Mouse (Mus musculus) testis, postnatal 10 days (tissue): ENCODE data around the gene Fbxo11.
"Not testable (repeated sequence)": the region's sequence is repeated elsewhere in the genome, so short reads cannot be mapped to it uniquely, and the experiment has no call there.

Experiments
- DNase-seq: peaks from one replicate; pipeline ENCODE4 v3.0.0; 2021; ENCODE audit warnings: low spot score

Gene Fbxo11

DNA sequence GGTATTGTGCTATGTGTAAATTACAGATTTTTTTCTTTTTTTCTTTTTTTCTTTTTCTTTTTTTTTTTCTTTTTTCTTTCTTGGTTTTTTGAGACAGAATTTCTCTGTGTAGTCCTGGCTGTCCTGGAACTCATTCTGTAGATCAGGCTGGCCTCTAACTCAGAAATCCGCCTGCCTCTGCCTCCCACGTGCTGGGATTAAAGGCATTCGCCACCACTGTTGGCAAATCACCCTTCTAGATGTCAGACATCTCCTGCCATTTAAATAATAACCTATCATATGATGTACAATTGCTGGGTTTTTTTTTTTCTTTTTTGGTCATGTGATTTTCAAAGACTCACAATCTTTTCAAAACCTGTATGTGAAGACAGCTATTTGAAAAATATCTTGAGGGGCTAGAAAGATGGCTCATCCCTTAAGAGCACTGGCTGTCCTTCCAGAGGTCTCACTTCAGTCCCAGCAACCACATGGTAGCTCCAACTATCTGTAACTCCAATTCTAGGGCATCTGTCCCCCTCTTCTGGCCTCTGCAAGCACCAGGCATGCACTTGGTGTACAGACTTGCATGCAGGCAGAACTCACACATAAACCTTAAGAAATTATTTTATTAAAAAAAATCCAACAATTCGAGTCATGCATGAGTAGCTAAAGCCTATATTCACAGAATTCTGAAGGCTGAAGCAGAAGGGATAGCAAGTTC, 2.3 kb upstream of the Fbxo11 start:
- DNase-seq, result no peak

DNA sequence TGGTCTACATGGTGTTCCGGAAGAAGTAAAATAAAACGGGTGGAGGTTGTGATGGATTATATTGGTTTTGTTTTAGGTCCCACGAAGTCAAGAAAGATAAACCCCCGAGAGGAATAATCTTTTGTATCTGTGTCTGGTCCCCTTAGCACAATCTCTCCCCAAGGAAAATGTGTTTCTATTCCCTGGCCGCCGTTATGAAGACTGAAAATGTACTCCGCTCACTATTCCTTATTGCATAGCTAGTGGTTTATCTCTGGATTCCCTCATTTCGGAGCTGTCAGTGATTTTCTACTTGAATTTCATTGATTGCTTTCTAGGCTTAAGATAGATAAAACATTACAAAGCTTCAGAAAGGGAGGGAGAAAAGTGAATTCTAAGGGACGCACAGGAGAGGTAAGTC, 1.7 kb upstream of the Fbxo11 start:
- DNase-seq, result no peak

GRCm38 (mm10) chr17:88065801-88066646, 933 bp upstream of the Fbxo11 start:
- peak; percentile 87 for DNase-seq

DNA sequence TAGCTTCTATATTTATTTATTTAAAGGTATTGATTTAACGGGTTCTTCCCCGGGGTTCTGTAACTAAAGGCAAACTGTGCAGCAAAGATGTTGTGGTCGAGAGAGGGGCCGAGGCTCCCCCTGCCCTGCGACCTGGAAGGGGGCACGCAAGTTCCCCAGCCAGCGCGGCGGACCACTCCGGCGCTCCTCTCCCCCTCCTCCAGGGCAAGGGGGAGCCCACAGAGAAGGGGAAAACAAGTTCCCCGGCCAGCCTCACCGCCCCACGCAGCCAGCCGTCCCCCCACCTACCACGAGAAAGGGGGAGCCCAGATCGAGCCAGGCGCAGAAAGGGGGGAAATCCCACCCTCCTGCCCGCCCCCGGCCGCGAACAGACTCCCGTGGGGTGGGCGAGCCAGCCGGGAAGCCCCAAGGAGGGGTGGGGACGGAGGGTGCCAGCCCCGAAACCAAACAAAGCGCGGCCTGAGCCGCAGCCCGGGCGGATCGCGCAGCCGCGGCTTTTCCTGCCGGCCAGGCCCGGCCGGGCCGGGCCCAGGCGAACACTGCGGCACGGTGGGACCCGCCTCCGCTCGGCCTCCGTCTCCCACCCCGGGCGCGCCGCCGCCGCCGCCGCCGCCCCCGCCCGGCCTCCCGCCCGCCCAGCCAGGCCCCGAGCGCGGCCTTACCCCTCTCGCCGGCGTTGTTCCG, 602 bp downstream of the Fbxo11 start:
- peak; percentile 75 for DNase-seq

- peak; percentile 68 for DNase-seq
Measured at GRCm38 (mm10) chr17:88063980-88064346, 1.1 kb downstream of the Fbxo11 start.

GRCm38 (mm10) chr17:88062860-88063580, 2.1 kb downstream of the Fbxo11 start:
- DNase-seq, result no peak

- DNase-seq, result no peak
Measured at GRCm38 (mm10) chr17:88061942-88062341, 3.1 kb downstream of the Fbxo11 start.

GRCm38 (mm10) chr17:88058280-88058679, 6.8 kb downstream of the Fbxo11 start:
- no peak for DNase-seq

GRCm38 (mm10) chr17:88057846-88058245, 7.2 kb downstream of the Fbxo11 start:
- DNase-seq, result no peak

DNA sequence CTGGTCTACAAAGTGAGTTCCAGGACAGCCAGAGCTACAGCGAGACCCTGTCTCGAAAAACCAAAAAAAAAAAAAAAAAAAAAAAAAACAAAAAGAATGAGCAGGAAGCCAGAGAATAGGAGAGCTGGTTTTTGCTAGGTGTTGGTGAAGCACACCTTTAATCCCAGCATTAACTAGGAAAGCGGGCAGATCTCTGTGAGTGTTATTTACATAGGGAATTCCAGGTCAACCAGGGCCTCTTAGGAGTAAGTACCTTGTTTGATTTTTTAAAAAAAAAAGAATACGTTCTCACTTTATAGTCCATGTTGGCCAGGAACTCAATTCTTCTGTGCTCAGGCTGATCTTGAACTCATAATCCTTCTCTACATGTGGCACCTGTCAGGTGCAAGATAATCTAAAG, 13.4 kb downstream of the Fbxo11 start:
- DNase-seq, result no peak

- DNase-seq, result no peak
Measured at GRCm38 (mm10) chr17:88050892-88051291, 14.2 kb downstream of the Fbxo11 start.

GRCm38 (mm10) chr17:88050318-88050717, 14.8 kb downstream of the Fbxo11 start:
- DNase-seq, result no peak

DNA sequence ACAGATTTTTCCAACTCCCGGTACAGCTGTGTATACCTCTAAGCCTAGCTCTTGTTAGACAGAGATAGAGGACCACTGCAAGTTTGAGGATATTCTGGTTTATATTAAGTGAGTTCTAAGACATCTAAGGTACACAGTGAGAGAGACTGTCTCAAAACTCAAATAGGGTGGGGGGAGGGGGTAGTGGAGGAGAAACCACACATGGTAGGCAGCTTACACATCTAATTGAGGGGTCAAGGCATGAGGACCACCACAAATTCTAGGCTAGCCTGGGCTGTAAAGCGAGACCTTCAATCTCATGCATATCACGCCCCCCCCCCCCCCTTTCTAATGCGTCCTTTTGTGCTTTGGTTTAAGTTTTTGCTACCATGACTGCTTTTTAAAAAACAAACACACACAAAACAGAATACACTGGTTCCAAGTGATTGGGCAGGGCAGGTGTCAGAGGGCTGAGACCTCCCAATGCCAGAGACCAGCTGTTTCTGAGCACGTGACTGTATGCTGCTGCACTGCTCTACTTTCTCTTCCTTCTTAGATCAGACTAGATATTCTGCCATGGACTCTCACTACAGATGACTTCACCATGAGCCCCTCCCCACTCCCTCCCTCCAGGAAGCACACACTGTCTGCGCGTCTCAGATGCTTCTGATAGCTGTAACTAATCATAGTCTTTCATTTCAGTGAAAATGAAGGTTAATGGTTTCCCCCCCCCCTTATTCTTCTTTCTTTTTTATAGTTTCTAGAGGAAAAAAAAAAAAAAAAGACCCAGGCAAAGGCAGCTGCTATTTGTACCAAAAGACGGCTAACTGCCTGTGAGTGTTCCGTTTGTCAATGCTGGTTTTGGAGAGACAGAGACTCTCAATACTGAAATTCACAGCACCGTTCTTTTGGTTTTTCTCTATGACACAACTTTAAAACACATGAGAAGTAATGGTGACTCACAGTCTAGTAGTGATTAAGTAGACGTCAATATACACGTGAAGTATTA, 22.7 kb downstream of the Fbxo11 start:
- DNase-seq, result no peak

GRCm38 (mm10) chr17:88040810-88041209, 24.3 kb downstream of the Fbxo11 start:
- DNase-seq, result no peak

DNA sequence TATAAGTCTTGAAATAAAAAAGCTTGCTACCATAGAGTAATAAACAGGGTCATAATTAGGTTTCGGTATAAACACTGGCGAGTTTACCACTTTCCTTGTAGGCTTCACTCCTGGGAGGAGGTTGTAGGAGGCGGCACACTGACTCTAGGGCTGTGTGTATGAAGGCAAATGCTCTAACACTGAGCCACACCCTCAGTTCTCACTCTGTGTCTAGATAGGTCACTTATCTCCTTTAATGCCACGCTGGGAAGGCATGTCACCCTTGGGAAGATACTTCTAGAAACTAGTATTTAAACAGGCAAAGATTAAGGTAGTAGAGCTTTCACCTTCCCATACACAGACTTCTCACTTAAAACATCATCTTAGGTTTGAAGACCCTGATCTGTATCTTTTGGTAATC, 30.7 kb downstream of the Fbxo11 start:
- DNase-seq, result no peak

DNA sequence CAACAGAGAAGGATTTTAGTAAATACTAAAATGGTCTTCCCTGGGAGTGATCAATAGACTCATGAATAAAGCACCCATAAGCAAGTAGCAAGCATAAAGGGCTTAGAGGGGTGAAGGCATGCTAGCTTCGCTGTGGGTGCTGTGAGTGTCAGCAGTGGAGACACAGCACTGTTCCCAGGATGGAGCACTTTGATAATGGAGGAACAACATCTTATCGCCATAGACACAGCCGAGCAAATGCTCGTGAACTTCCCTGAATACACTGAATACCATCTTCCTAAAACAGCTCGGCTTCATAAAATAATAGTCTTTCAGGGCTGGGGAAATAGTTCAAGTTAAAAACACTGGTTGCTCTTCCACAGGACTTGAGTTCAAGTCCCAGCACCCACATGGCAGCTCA, 33.3 kb downstream of the Fbxo11 start:
- DNase-seq, result no peak

DNA sequence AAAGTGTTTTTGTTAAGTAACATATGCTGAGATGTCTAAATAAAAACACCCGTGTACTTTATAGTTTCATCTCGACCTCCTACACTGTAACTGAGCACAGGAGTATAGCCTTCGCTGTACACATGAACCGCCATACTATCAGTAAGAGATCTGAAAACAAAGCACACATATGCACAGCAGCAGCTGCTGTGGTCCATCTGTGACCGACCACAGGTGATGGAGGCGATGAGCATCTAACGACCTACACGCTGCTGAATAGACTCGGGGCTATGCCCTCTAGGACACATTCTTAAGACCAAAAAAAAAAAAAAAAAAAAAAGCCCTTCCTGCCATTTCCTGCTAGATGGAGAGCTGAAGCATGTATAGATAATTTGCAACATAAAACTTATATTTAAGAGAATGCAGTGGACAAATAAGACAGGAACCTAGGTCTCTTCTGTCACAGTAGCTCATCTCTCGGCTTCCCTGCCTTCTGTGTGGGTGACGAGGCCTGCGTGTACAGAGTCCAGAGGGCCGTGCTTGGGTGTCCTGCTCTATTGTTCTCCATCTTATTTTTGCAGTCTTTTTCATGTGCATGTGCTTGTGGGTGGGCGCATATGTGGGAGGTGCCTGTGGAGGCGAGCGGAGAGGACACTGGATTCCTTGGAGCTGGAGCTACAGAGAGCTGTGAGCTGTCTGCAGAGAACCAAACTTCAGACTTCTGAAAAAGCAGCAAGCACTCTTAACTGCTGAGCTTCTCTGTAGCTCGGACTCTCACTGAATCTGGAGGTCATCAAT, 35.7 kb downstream of the Fbxo11 start:
- DNase-seq, result peak; percentile 47

- DNase-seq, result peak; percentile 54
Measured at GRCm38 (mm10) chr17:88025227-88025626, 39.9 kb downstream of the Fbxo11 start.

- no peak for DNase-seq
Measured at GRCm38 (mm10) chr17:88023924-88024323, 41.2 kb downstream of the Fbxo11 start.

GRCm38 (mm10) chr17:88016027-88016426, 49.1 kb downstream of the Fbxo11 start:
- DNase-seq, result not testable (repeated sequence)
